Mouse (Mus musculus): Measurements from ENCODE around the gene Gm49630.
"Not testable (repeated sequence)": the region's sequence is repeated elsewhere in the genome, so short reads cannot be mapped to it uniquely, and the experiment has no call there.

DNA sequence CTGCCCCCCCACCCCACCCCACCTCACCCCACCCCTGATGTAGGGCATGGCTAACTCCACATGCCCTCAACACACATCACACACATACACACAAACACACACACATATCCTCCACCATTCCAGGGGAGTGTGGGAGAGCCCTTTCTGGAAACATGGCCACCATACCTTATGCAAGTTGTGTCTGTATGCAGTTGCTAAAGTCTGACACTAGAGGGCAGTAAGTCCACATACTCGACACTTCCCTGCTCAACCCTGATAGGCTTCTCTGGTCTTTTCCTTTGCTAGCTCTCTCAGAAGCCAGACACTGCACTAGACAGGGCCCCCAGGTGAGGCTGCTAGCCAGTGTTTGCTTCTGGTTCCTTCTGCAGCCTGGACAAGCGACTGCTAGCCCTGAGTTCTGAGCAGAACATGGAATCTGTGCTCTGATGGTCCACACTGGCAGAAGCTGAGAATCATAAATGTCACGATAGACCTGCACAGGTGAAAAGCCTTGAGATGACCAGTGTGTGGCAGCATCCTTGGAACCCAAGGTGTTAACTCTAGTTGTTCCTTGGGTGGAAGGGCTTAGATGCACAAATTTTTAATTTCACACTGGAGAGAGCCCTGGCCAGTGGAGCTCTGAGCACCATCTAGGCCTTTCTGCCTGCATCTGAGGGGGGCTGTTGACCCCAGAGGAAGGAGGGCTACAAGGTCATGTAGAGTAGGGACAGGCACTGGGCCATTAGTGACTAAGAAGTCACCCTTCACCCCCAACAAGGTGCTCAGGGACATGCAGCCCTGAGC is 48.6 kb upstream of the Gm49630 start:
- not testable (repeated sequence) for TF ChIP-seq POLR2A (IDR thresholded peaks at IDR 0.05; ENCODE audit: low read depth, low read length); ETS1 (conservative IDR thresholded peaks at IDR 0.05; ENCODE audit: low read depth, low read length); E2F4 (IDR thresholded peaks at IDR 0.05; ENCODE audit: insufficient replicate concordance, low read depth, low read length); ZMIZ1 (IDR thresholded peaks at IDR 0.05; ENCODE audit: low read depth, low read length); MXI1 (IDR thresholded peaks at IDR 0.05; ENCODE audit: low read depth, low read length); USF2 (conservative IDR thresholded peaks at IDR 0.05; ENCODE audit: low read depth, low read length)
- TF ChIP-seq ZC3H11A (IDR thresholded peaks at IDR 0.05; ENCODE audit: low read depth, low read length) (0 out of 2 replicates have a peak, but pooled peaks have one; percentile 7), RAD21 (IDR thresholded peaks at IDR 0.05; ENCODE audit: low read depth, low read length) (peak; percentile 50), SMC3 (IDR thresholded peaks at IDR 0.05; ENCODE audit: low read depth, low read length) (peak; percentile 55), CTCF (conservative IDR thresholded peaks at IDR 0.05 in 1 of 2, IDR thresholded peaks at IDR 0.05 in 1 of 2; ENCODE audit: low read depth in 2 of 2, low read length in 2 of 2) (peak; percentile 25 to 58; a peak in 3 of 4 replicates)
